Mouse (Mus musculus): Measurements from ENCODE around the gene H2-DMa.

DNA sequence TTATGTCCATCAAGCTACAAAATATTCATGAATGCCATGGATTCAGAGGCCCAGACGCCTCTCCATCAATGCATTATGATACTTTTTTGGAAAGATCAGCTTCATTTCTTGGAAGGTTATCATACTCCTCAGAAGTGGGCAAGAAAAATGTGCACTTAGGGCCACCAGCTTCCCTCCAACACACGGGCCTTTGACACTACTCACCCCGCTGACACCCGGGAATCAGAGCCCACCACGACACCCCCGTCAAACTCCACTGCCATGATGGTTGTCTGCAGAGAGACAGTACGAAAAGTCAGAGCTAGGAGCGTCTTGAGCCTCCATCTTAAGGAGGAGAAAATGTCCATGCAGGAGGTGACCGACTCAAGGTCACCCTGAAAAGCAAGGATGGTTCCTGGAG is 66.2 kb downstream of the H2-DMa start:
- no peak for TF ChIP-seq CTCF (IDR thresholded peaks at IDR 0.05; ENCODE audit: borderline replicate concordance, control insufficient read depth, extremely low read depth, insufficient read depth, low read length, poor library complexity)
- no peak for TF ChIP-seq POLR2A (IDR thresholded peaks at IDR 0.05; ENCODE audit: control insufficient read depth, extremely low read depth, insufficient read depth, low read length, poor library complexity)
